Mouse (Mus musculus) thymus, adult 2 months (tissue): ENCODE measurements around the gene Olfr1346. TPM values are rescaled to one million over a fixed set of nuclear protein-coding genes. Genes with fewer than 3 reads are reported as not detected.

Source experiments
- DNase-seq: peaks from one replicate; pipeline ENCODE4 v3.0.0; 2021
- H3K27ac ChIP-seq: fragments of 200-500 bp; 2 replicates; pipeline ENCODE4 v1.5.1; 2012; ENCODE audit warnings: low read length, control low read depth; ENCODE audit not compliant: control insufficient read depth, insufficient read depth
- H3K27me3 ChIP-seq: fragments of 200-500 bp; 2 replicates; pipeline ENCODE4 v1.6.1; 2012; ENCODE audit warnings: mild to moderate bottlenecking, low read length, moderate library complexity, mixed read lengths; ENCODE audit not compliant: control insufficient read depth, insufficient read depth
- H3K36me3 ChIP-seq: fragments of 200-500 bp; 2 replicates; pipeline ENCODE4 v1.6.1; 2012; ENCODE audit warnings: mild to moderate bottlenecking, low read length, moderate library complexity; ENCODE audit not compliant: control insufficient read depth, insufficient read depth
- H3K4me1 ChIP-seq: fragments of 200-500 bp; replicated peaks from 2 replicates; pipeline ENCODE4 v1.6.1; 2012; ENCODE audit warnings: low read length; ENCODE audit not compliant: control insufficient read depth, insufficient read depth
- H3K4me3 ChIP-seq: fragments of 200-500 bp; 2 replicates; pipeline ENCODE4 v1.5.1; 2012; ENCODE audit warnings: mild to moderate bottlenecking, low read length, control low read depth, moderate library complexity; ENCODE audit not compliant: control insufficient read depth, insufficient read depth
- CTCF ChIP-seq: fragments of 200-500 bp; IDR thresholded peaks from 2 replicates; pipeline ENCODE4 v1.5.1; 2012; ENCODE audit warnings: mild to moderate bottlenecking, control low read depth, low read length, moderate library complexity, borderline replicate concordance; ENCODE audit not compliant: control insufficient read depth, poor library complexity, insufficient read depth; ENCODE audit errors: extremely low read depth
- POLR2A ChIP-seq: fragments of 200-500 bp; IDR thresholded peaks from 2 replicates; pipeline ENCODE4 v1.6.1; 2012; ENCODE audit warnings: mild to moderate bottlenecking, low read length, control low read depth, moderate library complexity; ENCODE audit not compliant: control insufficient read depth, poor library complexity, insufficient read depth; ENCODE audit errors: extremely low read depth
- WGBS: fragments of 180-500 bp; shearing (Covaris S2); methylation state at CpG from one replicate; pipeline ENCODE4 v1.1.7; 2018; 5-methylcytosine and 5-hydroxymethylcytosine counted together
- polyA plus RNA-seq: library from polyadenylated mRNA; depleted of rRNA; stranded (reverse); fragments of >200 nt; gene quantifications from 2 replicates; pipeline ENCODE4 v1.2.3, GENCODE M21; 2012; rRNA removed

Gene Olfr1346
- polyA plus RNA-seq = not detected in 2 replicates

DNA sequence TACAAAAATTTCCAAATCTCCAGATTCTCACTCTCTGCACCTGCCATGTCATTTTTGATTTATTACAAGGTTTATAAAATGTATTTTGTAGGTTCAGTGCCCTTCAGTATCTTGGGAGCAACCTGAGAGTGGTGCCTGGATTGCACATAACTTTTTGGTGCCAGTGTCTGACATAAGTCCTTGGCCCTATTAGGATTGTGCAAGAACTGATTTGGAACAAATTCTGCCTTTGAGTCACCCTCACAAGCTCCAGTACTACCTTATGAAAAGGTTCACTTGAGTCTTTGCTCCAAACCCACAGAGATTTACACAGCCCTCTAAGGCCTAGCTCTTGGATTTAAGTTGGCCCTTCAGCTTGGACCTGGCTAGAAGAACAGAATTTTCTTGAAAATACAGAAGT, at the start of gene Olfr1346:
Gene Olfr1346, plus strand, starts transcription at position 151 of the 400 bp plus-strand sequence.
- DNase-seq = no peak
- Histone ChIP-seq H3K4me1 (no peaks in the 10 kb centered on the region), H3K27ac (no peak within 1 kb of the TSS), H3K27me3 (no peaks in the 10 kb centered on the region), H3K36me3 (no peaks in the 10 kb centered on the region), H3K4me3 (no peak within 1 kb of the TSS)
- TF ChIP-seq CTCF = no peak
- no peak for TF ChIP-seq POLR2A

DNA sequence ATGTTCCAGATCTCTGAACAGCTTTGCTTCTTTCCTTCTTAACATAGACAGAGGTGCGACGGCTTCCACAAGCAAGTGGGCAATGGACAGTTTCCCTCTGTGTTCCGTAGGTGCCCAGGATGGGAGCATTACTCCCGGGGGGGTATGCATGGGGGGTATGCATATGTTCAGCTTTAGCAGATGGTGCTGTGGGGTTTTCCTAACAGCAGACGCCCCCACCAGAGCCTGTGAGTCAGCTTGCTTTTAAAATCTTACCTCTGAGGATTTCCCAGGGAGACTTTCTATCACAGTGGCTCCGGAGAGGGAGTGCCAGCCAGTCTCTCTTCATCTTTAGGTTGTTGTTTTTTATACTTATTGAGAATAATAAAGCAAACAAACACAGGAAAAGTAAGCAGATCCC, 47.0 kb upstream of the Olfr1346 start:
- 85% methylated on average over 6 of the region's 6 CpGs for whole genome bisulfite sequencing
- TF ChIP-seq POLR2A (no peak), CTCF (no peak)

DNA sequence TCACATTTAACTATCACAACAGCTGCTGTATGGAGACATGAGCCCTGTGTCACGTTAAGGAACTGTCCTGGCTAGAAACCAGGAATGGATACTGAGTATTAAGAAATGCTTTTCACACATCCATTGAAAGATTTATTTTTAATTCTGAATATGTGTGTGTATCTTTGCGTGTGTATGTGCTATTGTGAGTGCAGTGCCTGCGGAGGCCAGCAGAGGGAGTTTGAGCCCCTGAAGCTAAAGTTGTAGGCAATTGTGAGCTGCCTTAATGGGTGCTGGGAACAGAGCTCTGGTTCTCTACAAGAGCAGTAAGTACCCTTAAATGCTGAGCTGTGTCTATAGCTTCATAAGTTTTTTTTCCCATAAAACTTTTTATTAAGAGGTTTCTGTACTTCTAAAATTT, 37.5 kb upstream of the Olfr1346 start:
- Histone ChIP-seq H3K27me3 (no peaks in the 10 kb centered on the region), H3K4me3 (no peak overlapping the region), H3K4me1 (no peaks in the 10 kb centered on the region), H3K27ac (no peak overlapping the region), H3K36me3 (no peaks in the 10 kb centered on the region)
- WGBS = 83% methylated on average over 3 of the region's 3 CpGs
- no peak for DNase-seq
- no peak for TF ChIP-seq POLR2A
- no peak for TF ChIP-seq CTCF

More for the DNA sequence above, 47.0 kb upstream of the Olfr1346 start:
- Histone ChIP-seq H3K36me3 (no peaks in the 10 kb centered on the region), H3K4me3 (no peak overlapping the region), H3K27me3 (no peaks in the 10 kb centered on the region), H3K27ac (no peak overlapping the region), H3K4me1 (no peaks in the 10 kb centered on the region)
- DNase-seq = no peak

DNA sequence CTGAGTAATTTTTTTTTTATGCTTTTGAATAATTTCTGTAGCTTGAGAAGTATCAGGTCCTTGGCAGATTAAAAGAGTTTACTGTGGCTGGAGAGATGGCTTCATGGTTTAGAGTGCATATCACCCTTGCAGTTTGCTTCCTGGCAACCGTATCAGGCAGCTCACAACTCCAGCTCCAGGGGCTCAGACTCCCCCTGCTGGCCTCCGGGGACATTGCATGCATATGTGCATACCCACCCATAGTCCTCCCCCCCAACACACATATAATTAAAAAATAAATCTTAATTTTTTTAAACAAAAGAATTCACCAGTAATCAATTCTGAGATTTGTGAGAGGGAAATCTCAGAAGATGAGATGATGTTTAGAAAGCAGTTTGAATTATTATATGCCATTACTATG, 36.6 kb upstream of the Olfr1346 start:
- peak; percentile 48 for DNase-seq
- 33% methylated on average over 2 of the region's 2 CpGs for whole genome bisulfite sequencing
- Histone ChIP-seq H3K4me1 (no peaks in the 10 kb centered on the region), H3K27me3 (no peaks in the 10 kb centered on the region), H3K4me3 (no peak overlapping the region), H3K27ac (no peak overlapping the region), H3K36me3 (no peaks in the 10 kb centered on the region)
- no peak for TF ChIP-seq POLR2A
- TF ChIP-seq CTCF = peak; percentile 75; the same call in 1 of the 2 replicates

DNA sequence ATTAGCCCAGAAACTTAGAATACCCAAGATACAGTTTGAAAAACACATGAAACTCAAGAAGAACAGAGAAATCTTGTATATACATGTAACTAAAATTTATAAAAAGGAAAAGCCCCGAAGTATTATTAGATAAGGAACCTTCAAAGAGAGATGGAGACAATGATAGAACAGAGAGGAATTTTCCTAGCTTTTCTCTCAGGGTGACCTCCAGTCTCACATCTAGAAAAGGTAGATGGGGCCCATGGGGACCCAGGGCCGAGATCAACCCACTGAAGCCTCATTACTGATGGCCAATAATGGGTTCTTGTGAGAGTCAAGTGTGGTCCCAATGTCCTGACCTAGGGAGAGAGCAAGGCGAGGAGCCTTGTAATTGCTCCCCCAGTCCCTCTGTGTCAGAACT, 28.5 kb upstream of the Olfr1346 start, which contains the start of gene Olfr1344:
Gene Olfr1344, plus strand, starts transcription at position 301 of the 400 bp plus-strand sequence.
- Histone ChIP-seq H3K4me3 (no peak within 1 kb of the TSS), H3K4me1 (no peaks in the 10 kb centered on the region), H3K27ac (no peak within 1 kb of the TSS), H3K36me3 (no peaks in the 10 kb centered on the region), H3K27me3 (no peaks in the 10 kb centered on the region)
- DNase-seq = no peak
- no peak for TF ChIP-seq CTCF
- no peak for TF ChIP-seq POLR2A
- WGBS = 64% methylated on average over 3 of the region's 3 CpGs

DNA sequence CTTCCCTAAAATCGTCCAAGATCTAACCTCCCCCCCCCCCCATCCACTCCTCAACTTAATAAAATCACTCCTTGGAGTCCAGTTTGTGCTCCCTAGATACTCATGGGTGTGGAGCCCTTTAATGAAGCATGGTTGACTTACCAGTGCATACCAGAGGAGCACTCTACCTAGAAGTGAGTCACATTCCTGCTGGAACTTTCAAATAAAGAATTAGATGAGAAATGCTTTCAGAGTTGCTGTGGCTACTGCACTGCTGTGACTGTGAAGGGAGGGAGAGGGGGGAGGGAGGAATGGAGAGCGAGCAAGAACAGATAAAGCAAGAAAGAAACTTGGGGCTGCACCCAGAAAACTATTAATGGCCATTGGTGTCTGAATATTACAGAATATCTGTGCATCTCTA, 25.7 kb upstream of the Olfr1346 start:
- H3K27me3 ChIP-seq = no peaks in the 10 kb centered on the region
- no peak for DNase-seq
- H3K36me3 ChIP-seq = no peaks in the 10 kb centered on the region
- WGBS = 83% methylated on average over 2 of the region's 2 CpGs
- H3K4me1 ChIP-seq = no peaks in the 10 kb centered on the region
- H3K4me3 ChIP-seq = no peak overlapping the region
- TF ChIP-seq CTCF = no peak
- TF ChIP-seq POLR2A = no peak
- H3K27ac ChIP-seq = no peak overlapping the region

DNA sequence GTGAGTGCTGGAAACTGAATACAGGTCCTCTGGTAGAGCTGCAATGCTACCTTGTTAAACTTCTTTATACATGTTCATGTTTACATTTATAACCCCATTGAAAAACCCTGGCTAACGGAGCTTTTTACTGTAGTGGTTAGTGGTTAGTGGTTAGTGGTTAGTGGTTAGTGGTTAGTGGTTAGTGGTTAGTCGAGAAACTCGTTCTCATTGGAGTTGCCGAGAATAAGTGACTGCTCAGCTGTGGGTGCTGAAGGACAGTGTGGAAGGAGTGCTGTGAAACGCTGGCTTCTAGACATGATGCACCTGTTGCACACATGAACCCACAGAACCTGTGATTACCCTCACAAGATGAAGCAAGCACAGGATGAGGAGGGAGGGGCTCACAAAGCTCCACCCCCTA, 19.1 kb upstream of the Olfr1346 start:
- Histone ChIP-seq H3K36me3 (no peaks in the 10 kb centered on the region), H3K27me3 (no peaks in the 10 kb centered on the region), H3K4me1 (no peaks in the 10 kb centered on the region), H3K27ac (no peak overlapping the region), H3K4me3 (no peak overlapping the region)
- TF ChIP-seq POLR2A (no peak), CTCF (no peak)
- WGBS = 2% methylated on average over 5 of the region's 5 CpGs
- DNase-seq = no peak
